Mouse (Mus musculus): ENCODE results near the gene Egfl7. TPM values are rescaled to one million over a fixed set of nuclear protein-coding genes. Genes with fewer than 3 reads are reported as not detected.

Egfl7 gene
- polyA plus RNA-seq, 1 experiment, result 27.4 TPM

- no peak overlapping the region for H3K27ac ChIP-seq (ENCODE audit: control insufficient read depth, insufficient read depth, low read depth, low read length)
- H3K4me3 ChIP-seq (ENCODE audit: control insufficient read depth, low read depth, low read length), result no peak overlapping the region
- TF ChIP-seq CTCF (IDR thresholded peaks at IDR 0.05; ENCODE audit: control insufficient read depth, insufficient read depth, insufficient replicate concordance, low read depth, low read length) (no peak), POLR2A (IDR thresholded peaks at IDR 0.05; ENCODE audit: control insufficient read depth, low read depth, low read length) (no peak)
- no peaks in the 10 kb centered on the region for H3K27me3 ChIP-seq (ENCODE audit: control insufficient read depth, insufficient read depth, low read length)
- no peaks in the 10 kb centered on the region; the same call in 1 of the 2 replicates for H3K4me1 ChIP-seq (ENCODE audit: control insufficient read depth, insufficient read depth, low read length)
- no peaks in the 10 kb centered on the region for H3K36me3 ChIP-seq (ENCODE audit: control insufficient read depth, insufficient read depth, low read length)
Measured at GRCm38 (mm10) chr2:26574862-26575261, 5.0 kb upstream of the Egfl7 start.

- H3K4me1 ChIP-seq (ENCODE audit: control insufficient read depth, insufficient read depth, low read length), result no peaks in the 10 kb centered on the region; the same call in 1 of the 2 replicates
- H3K36me3 ChIP-seq (ENCODE audit: control insufficient read depth, insufficient read depth, low read length), result no peaks in the 10 kb centered on the region
- no peaks in the 10 kb centered on the region for H3K27me3 ChIP-seq (ENCODE audit: control insufficient read depth, insufficient read depth, low read length)
- no peak overlapping the region for H3K4me3 ChIP-seq (ENCODE audit: control insufficient read depth, low read depth, low read length)
- no peak for TF ChIP-seq POLR2A (IDR thresholded peaks at IDR 0.05; ENCODE audit: control insufficient read depth, low read depth, low read length)
- TF ChIP-seq CTCF (IDR thresholded peaks at IDR 0.05; ENCODE audit: control insufficient read depth, insufficient read depth, insufficient replicate concordance, low read depth, low read length), result no peak
- no peak overlapping the region for H3K27ac ChIP-seq (ENCODE audit: control insufficient read depth, insufficient read depth, low read depth, low read length)
Measured at GRCm38 (mm10) chr2:26575378-26575777, 4.4 kb upstream of the Egfl7 start.

GRCm38 (mm10) chr2:26575865-26576264 lies 3.9 kb upstream of the Egfl7 start:
- no peak overlapping the region for H3K27ac ChIP-seq (ENCODE audit: control insufficient read depth, insufficient read depth, low read depth, low read length)
- no peak for TF ChIP-seq CTCF (IDR thresholded peaks at IDR 0.05; ENCODE audit: control insufficient read depth, insufficient read depth, insufficient replicate concordance, low read depth, low read length)
- no peak for TF ChIP-seq POLR2A (IDR thresholded peaks at IDR 0.05; ENCODE audit: control insufficient read depth, low read depth, low read length)
- no peaks in the 10 kb centered on the region for H3K27me3 ChIP-seq (ENCODE audit: control insufficient read depth, insufficient read depth, low read length)
- no peak overlapping the region for H3K4me3 ChIP-seq (ENCODE audit: control insufficient read depth, low read depth, low read length)
- no peaks in the 10 kb centered on the region for H3K4me1 ChIP-seq (ENCODE audit: control insufficient read depth, insufficient read depth, low read length)
- H3K36me3 ChIP-seq (ENCODE audit: control insufficient read depth, insufficient read depth, low read length), result no peaks in the 10 kb centered on the region

GRCm38 (mm10) chr2:26576462-26576861 lies 3.4 kb upstream of the Egfl7 start:
- no peaks in the 10 kb centered on the region for H3K36me3 ChIP-seq (ENCODE audit: control insufficient read depth, insufficient read depth, low read length)
- no peak overlapping the region for H3K27ac ChIP-seq (ENCODE audit: control insufficient read depth, insufficient read depth, low read depth, low read length)
- TF ChIP-seq CTCF (IDR thresholded peaks at IDR 0.05; ENCODE audit: control insufficient read depth, insufficient read depth, insufficient replicate concordance, low read depth, low read length), result no peak
- TF ChIP-seq POLR2A (IDR thresholded peaks at IDR 0.05; ENCODE audit: control insufficient read depth, low read depth, low read length), result no peak
- no peak overlapping the region for H3K4me3 ChIP-seq (ENCODE audit: control insufficient read depth, low read depth, low read length)
- no peaks in the 10 kb centered on the region for H3K27me3 ChIP-seq (ENCODE audit: control insufficient read depth, insufficient read depth, low read length)
- H3K4me1 ChIP-seq (ENCODE audit: control insufficient read depth, insufficient read depth, low read length), result no peaks in the 10 kb centered on the region

- no peak overlapping the region for H3K4me3 ChIP-seq (ENCODE audit: control insufficient read depth, low read depth, low read length)
- no peak overlapping the region for H3K27ac ChIP-seq (ENCODE audit: control insufficient read depth, insufficient read depth, low read depth, low read length)
- no peaks in the 10 kb centered on the region for H3K36me3 ChIP-seq (ENCODE audit: control insufficient read depth, insufficient read depth, low read length)
- H3K4me1 ChIP-seq (ENCODE audit: control insufficient read depth, insufficient read depth, low read length), result no peaks in the 10 kb centered on the region
- no peak for TF ChIP-seq POLR2A (IDR thresholded peaks at IDR 0.05; ENCODE audit: control insufficient read depth, low read depth, low read length)
- TF ChIP-seq CTCF (IDR thresholded peaks at IDR 0.05; ENCODE audit: control insufficient read depth, insufficient read depth, insufficient replicate concordance, low read depth, low read length), result no peak
- no peaks in the 10 kb centered on the region for H3K27me3 ChIP-seq (ENCODE audit: control insufficient read depth, insufficient read depth, low read length)
Measured at GRCm38 (mm10) chr2:26578369-26578768, 1.4 kb upstream of the Egfl7 start.

GRCm38 (mm10) chr2:26580751-26581150 lies 937 bp downstream of the Egfl7 start:
- Histone ChIP-seq H3K4me1 (ENCODE audit: control insufficient read depth, insufficient read depth, low read length) (no peaks in the 10 kb centered on the region), H3K4me3 (ENCODE audit: control insufficient read depth, low read depth, low read length) (no peak overlapping the region), H3K27me3 (ENCODE audit: control insufficient read depth, insufficient read depth, low read length) (no peaks in the 10 kb centered on the region), H3K36me3 (ENCODE audit: control insufficient read depth, insufficient read depth, low read length) (no peaks in the 10 kb centered on the region), H3K27ac (ENCODE audit: control insufficient read depth, insufficient read depth, low read depth, low read length) (no peak overlapping the region)
- TF ChIP-seq CTCF (IDR thresholded peaks at IDR 0.05; ENCODE audit: control insufficient read depth, insufficient read depth, insufficient replicate concordance, low read depth, low read length), result no peak

GRCm38 (mm10) chr2:26582203-26582602 lies 2.4 kb downstream of the Egfl7 start:
- H3K27me3 ChIP-seq (ENCODE audit: control insufficient read depth, insufficient read depth, low read length), result no peaks in the 10 kb centered on the region
- TF ChIP-seq POLR2A (IDR thresholded peaks at IDR 0.05; ENCODE audit: control insufficient read depth, low read depth, low read length), result no peak
- no peak for TF ChIP-seq CTCF (IDR thresholded peaks at IDR 0.05; ENCODE audit: control insufficient read depth, insufficient read depth, insufficient replicate concordance, low read depth, low read length)
- no peak overlapping the region for H3K4me3 ChIP-seq (ENCODE audit: control insufficient read depth, low read depth, low read length)
- H3K4me1 ChIP-seq (ENCODE audit: control insufficient read depth, insufficient read depth, low read length), result peaks cover 6% of the 10 kb centered on the region
- no peaks in the 10 kb centered on the region for H3K36me3 ChIP-seq (ENCODE audit: control insufficient read depth, insufficient read depth, low read length)
- H3K27ac ChIP-seq (ENCODE audit: control insufficient read depth, insufficient read depth, low read depth, low read length), result no peak overlapping the region

- no peak for TF ChIP-seq POLR2A (IDR thresholded peaks at IDR 0.05; ENCODE audit: control insufficient read depth, low read depth, low read length)
- no peak for TF ChIP-seq CTCF (IDR thresholded peaks at IDR 0.05; ENCODE audit: control insufficient read depth, insufficient read depth, insufficient replicate concordance, low read depth, low read length)
- Histone ChIP-seq H3K36me3 (ENCODE audit: control insufficient read depth, insufficient read depth, low read length) (no peaks in the 10 kb centered on the region), H3K27ac (ENCODE audit: control insufficient read depth, insufficient read depth, low read depth, low read length) (no peak overlapping the region), H3K27me3 (ENCODE audit: control insufficient read depth, insufficient read depth, low read length) (no peaks in the 10 kb centered on the region), H3K4me3 (ENCODE audit: control insufficient read depth, low read depth, low read length) (no peak overlapping the region), H3K4me1 (ENCODE audit: control insufficient read depth, insufficient read depth, low read length) (peaks cover 6% of the 10 kb centered on the region)
Measured at GRCm38 (mm10) chr2:26582741-26583140, 2.9 kb downstream of the Egfl7 start.
